11 mouse cellular contexts compared by ENCODE assay signal in the genomic region with DNA sequence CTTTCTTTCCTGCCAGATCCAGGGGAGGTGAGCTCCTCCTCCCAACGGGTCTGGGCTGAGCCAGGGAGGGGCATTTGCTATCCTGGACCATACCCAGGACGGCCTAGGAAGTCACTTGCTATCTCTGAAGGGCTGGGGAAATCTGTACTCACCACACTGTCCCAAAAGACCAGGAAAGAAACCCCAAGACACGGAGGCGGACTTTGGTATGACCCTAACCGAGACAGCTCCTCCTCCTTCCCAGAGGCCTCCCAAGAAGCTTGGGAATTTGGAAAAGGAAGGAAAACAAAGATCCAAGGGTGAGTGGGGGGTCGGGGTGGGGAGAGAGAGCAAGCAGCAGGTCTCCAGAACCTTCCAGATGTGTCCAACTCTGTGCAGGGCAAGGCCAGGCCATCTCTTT. TPM values are rescaled to one million over a fixed set of nuclear protein-coding genes. Genes with fewer than 3 reads are reported as not detected.
DNase-seq lines count a peak whose midpoint lies in the region; ATAC-seq lines count a peak whose summit lies in the region.
"Had no signal": no experiment of that assay in that cellular context is flagged by ENCODE, and none has a peak within 500 bp of the region (broad histone marks: within the 10 kb centered on the region; RNA-seq: fewer than 3 reads in every experiment).

No protein-coding gene starts in this region.

- H3K9me3 ChIP-seq in kidney, embryonic 15.5 days (replicated peaks): no peaks in the 10 kb centered on the region
- H3K9me3 ChIP-seq in embryonic facial prominence, embryonic 11.5 days (replicated peaks; ENCODE audit: control insufficient read depth, low read length): no peaks in the 10 kb centered on the region
- no peaks in the 10 kb centered on the region for H3K9me3 ChIP-seq in neural tube, embryonic 12.5 days
- H3K9me3 ChIP-seq: forebrain, embryonic 15.5 days had no signal

- H3K4me2 ChIP-seq in kidney, embryonic 15.5 days: peak overlapping the region; percentile 39
- H3K4me2 ChIP-seq in embryonic facial prominence, embryonic 11.5 days (ENCODE audit: low read depth, low read length): no peak overlapping the region
- H3K4me2 ChIP-seq in neural tube, embryonic 12.5 days (replicated peaks): peak overlapping the region; percentile 7; the same call in 1 of the 2 replicates
- H3K4me2 ChIP-seq: forebrain, embryonic 15.5 days had no signal

- peaks cover 14% of the 10 kb centered on the region for H3K27me3 ChIP-seq in kidney, embryonic 15.5 days
- H3K27me3 ChIP-seq in embryonic facial prominence, embryonic 11.5 days (ENCODE audit: control insufficient read depth, insufficient read depth, low read length): no peaks in the 10 kb centered on the region
- no peaks in the 10 kb centered on the region for H3K27me3 ChIP-seq in neural tube, embryonic 12.5 days (replicated peaks)
- H3K27me3 ChIP-seq: forebrain, embryonic 15.5 days had no signal

- H3K9ac ChIP-seq in kidney, embryonic 15.5 days: no peak overlapping the region
- no peak overlapping the region for H3K9ac ChIP-seq in embryonic facial prominence, embryonic 11.5 days (replicated peaks; ENCODE audit: low read length)
- no peak overlapping the region for H3K9ac ChIP-seq in neural tube, embryonic 12.5 days
- H3K9ac ChIP-seq: forebrain, embryonic 15.5 days had no signal

- ATAC-seq in kidney, embryonic 15.5 days (replicated peaks; ENCODE audit: low FRiP score): no peak
- no peak for ATAC-seq in embryonic facial prominence, embryonic 11.5 days (replicated peaks; ENCODE audit: insufficient number of reproducible peaks, low FRiP score, low TSS enrichment, low read depth)
- no peak for ATAC-seq in neural tube, embryonic 12.5 days (ENCODE audit: low FRiP score, low read depth)
- no peak for ATAC-seq in frontal cortex, adult (ENCODE audit: low TSS enrichment)
- ATAC-seq: forebrain, embryonic 15.5 days had no signal

- DNase-seq in embryo, embryonic 11 days: peak; percentile 19
- DNase-seq in embryo, embryonic 10.5 days (ENCODE audit: low spot score): no peak
- DNase-seq in kidney, postnatal 10 days: no peak
- DNase-seq in embryonic facial prominence, embryonic 11.5 days (ENCODE audit: low spot score): peak; percentile 20
- DNase-seq in right cerebral cortex, adult 2 months (ENCODE audit: low spot score in 2 of 2): no peak
- DNase-seq: retina, postnatal 1 day; thymus, postnatal 14 days had no signal

- H3K36me3 ChIP-seq in kidney, embryonic 15.5 days: no peaks in the 10 kb centered on the region
- no peaks in the 10 kb centered on the region for H3K36me3 ChIP-seq in embryonic facial prominence, embryonic 11.5 days (replicated peaks; ENCODE audit: control insufficient read depth, insufficient read depth, low read depth, low read length)
- no peaks in the 10 kb centered on the region for H3K36me3 ChIP-seq in neural tube, embryonic 12.5 days
- H3K36me3 ChIP-seq: forebrain, embryonic 15.5 days had no signal

- peaks cover 49% of the 10 kb centered on the region for H3K4me1 ChIP-seq in kidney, embryonic 15.5 days
- peaks cover 8% of the 10 kb centered on the region for H3K4me1 ChIP-seq in embryonic facial prominence, embryonic 11.5 days (ENCODE audit: control insufficient read depth, insufficient read depth, low read length)
- H3K4me1 ChIP-seq in neural tube, embryonic 12.5 days: peaks cover 20% of the 10 kb centered on the region

- WGBS in kidney, embryonic 15.5 days: 20% methylated on average over 6 of the region's 6 CpGs
- 19% methylated on average over 6 of the region's 6 CpGs for WGBS in embryonic facial prominence, embryonic 11.5 days
- 22% methylated on average over 6 of the region's 6 CpGs for WGBS in neural tube, embryonic 12.5 days

- H3K27ac ChIP-seq in kidney, embryonic 15.5 days: no peak overlapping the region
- H3K27ac ChIP-seq in embryonic facial prominence, embryonic 11.5 days (replicated peaks; ENCODE audit: low read depth, low read length): no peak overlapping the region
- H3K27ac ChIP-seq in neural tube, embryonic 12.5 days: no peak overlapping the region
- H3K27ac ChIP-seq: forebrain, embryonic 15.5 days had no signal

- 0 out of 2 replicates have a peak overlapping the region, but pooled peaks have one; percentile 8 for H3K4me3 ChIP-seq in kidney, embryonic 15.5 days (replicated peaks)
- H3K4me3 ChIP-seq in embryonic facial prominence, embryonic 11.5 days (ENCODE audit: low read depth, low read length): no peak overlapping the region
- H3K4me3 ChIP-seq in neural tube, embryonic 12.5 days: no peak overlapping the region
- H3K4me3 ChIP-seq: forebrain, embryonic 15.5 days had no signal

RNA-seq across cellular contexts. Expression of gene Mgat3, which starts 1.7 kb away (rescaled TPM):
- 6.4 and 7.3 TPM in 2 replicates for polyA plus RNA-seq in kidney, embryonic 15.5 days (2015; fragmentation: Nextera tagmentation; extraction: Ambion mirVana)
- 9.9 and 10.5 TPM in 2 replicates for polyA plus RNA-seq in embryonic facial prominence, embryonic 11.5 days (2014; fragmentation: Nextera tagmentation; extraction: Ambion mirVana)
- 13.7 and 13.8 TPM in 2 replicates for polyA plus RNA-seq in neural tube, embryonic 12.5 days (2016; fragmentation: Nextera tagmentation; extraction: Ambion mirVana)

RNA-seq across cellular contexts. Expression of gene Tab1, which starts 38.9 kb away (rescaled TPM):
- polyA plus RNA-seq in kidney, embryonic 15.5 days (2015; fragmentation: Nextera tagmentation; extraction: Ambion mirVana): 34.6 and 39.1 TPM in 2 replicates
- polyA plus RNA-seq in embryonic facial prominence, embryonic 11.5 days (2014; fragmentation: Nextera tagmentation; extraction: Ambion mirVana): 26.8 and 26.9 TPM in 2 replicates
- 41.6 and 42.4 TPM in 2 replicates for polyA plus RNA-seq in neural tube, embryonic 12.5 days (2016; fragmentation: Nextera tagmentation; extraction: Ambion mirVana)

Comparison
In these comparisons a context has a peak if more than half of its experiments do, and no peak if none do; other contexts are left out.
1. DNase-seq: peak in embryo, embryonic 11 days (single experiment) and embryonic facial prominence, embryonic 11.5 days (single experiment); none in embryo, embryonic 10.5 days (single experiment), kidney, postnatal 10 days (single experiment) and right cerebral cortex, adult 2 months (0 of 2).